Comparison of ENCODE assay signal across 9 mouse cellular contexts in genomic region chr7:101385331-101385733, GRCm38 (mm10). TPM values are rescaled to one million over a fixed set of nuclear protein-coding genes. Genes with fewer than 3 reads are reported as not detected.
DNase-seq lines count a peak whose midpoint lies in the region; ATAC-seq lines count a peak whose summit lies in the region.
"Had no signal": no experiment of that assay in that cellular context is flagged by ENCODE, and none has a peak within 500 bp of the region (broad histone marks: within the 10 kb centered on the region; RNA-seq: fewer than 3 reads in every experiment).

No protein-coding gene starts in this region.

- no peak overlapping the region for H3K9ac ChIP-seq in kidney, embryonic 16.5 days (replicated peaks; ENCODE audit: low read length)
- peak overlapping the region; percentile 48; the same call in 1 of the 2 replicates for H3K9ac ChIP-seq in heart, embryonic 13.5 days
- no peak overlapping the region for H3K9ac ChIP-seq in liver, embryonic 12.5 days
- H3K9ac ChIP-seq in stomach, embryonic 16.5 days (ENCODE audit: low read length) = peak overlapping the region; percentile 40; the same call in 1 of the 2 replicates

- DNase-seq in kidney, adult 8-10 months = no peak
- DNase-seq in testis, postnatal 14 days (ENCODE audit: low spot score) = no peak
- DNase-seq in ovary, postnatal 14 days (ENCODE audit: low spot score) = no peak
- DNase-seq: cerebellum, adult 18-20 months had no signal

- 24% methylated on average over 6 of the region's 6 CpGs for WGBS in kidney, embryonic 16.5 days
- 47% methylated on average over 6 of the region's 6 CpGs for WGBS in heart, embryonic 13.5 days
- 30% methylated on average over 6 of the region's 6 CpGs for WGBS in liver, embryonic 12.5 days (ENCODE audit: insufficient replicate concordance)
- WGBS in stomach, embryonic 16.5 days = 16% methylated on average over 6 of the region's 6 CpGs

- no peaks in the 10 kb centered on the region for H3K9me3 ChIP-seq in kidney, embryonic 16.5 days (ENCODE audit: low read length)
- no peaks in the 10 kb centered on the region for H3K9me3 ChIP-seq in heart, embryonic 13.5 days
- H3K9me3 ChIP-seq in liver, embryonic 12.5 days (replicated peaks) = no peaks in the 10 kb centered on the region
- H3K9me3 ChIP-seq in stomach, embryonic 16.5 days (replicated peaks; ENCODE audit: control insufficient read depth, low read length) = no peaks in the 10 kb centered on the region

- H3K4me1 ChIP-seq in kidney, embryonic 16.5 days (ENCODE audit: insufficient read depth, low read length) = peaks cover 29% of the 10 kb centered on the region
- H3K4me1 ChIP-seq in heart, embryonic 13.5 days = peaks cover 47% of the 10 kb centered on the region
- peaks cover 51% of the 10 kb centered on the region for H3K4me1 ChIP-seq in liver, embryonic 12.5 days
- peaks cover 22% of the 10 kb centered on the region for H3K4me1 ChIP-seq in stomach, embryonic 16.5 days (ENCODE audit: control insufficient read depth, insufficient read depth, low read length)

- H3K4me3 ChIP-seq in kidney, embryonic 16.5 days (ENCODE audit: low read length) = no peak overlapping the region
- no peak overlapping the region for H3K4me3 ChIP-seq in heart, embryonic 13.5 days
- H3K4me3 ChIP-seq in liver, embryonic 12.5 days = no peak overlapping the region
- H3K4me3 ChIP-seq in stomach, embryonic 16.5 days (replicated peaks; ENCODE audit: low read length) = 0 out of 2 replicates have a peak overlapping the region, but pooled peaks have one; percentile 7

- H3K27me3 ChIP-seq in kidney, embryonic 16.5 days (ENCODE audit: insufficient read depth, low read length) = no peaks in the 10 kb centered on the region
- 0 out of 2 replicates have a peak, but pooled peaks cover 4% of the 10 kb centered on the region for H3K27me3 ChIP-seq in heart, embryonic 13.5 days (replicated peaks)
- H3K27me3 ChIP-seq in liver, embryonic 12.5 days (replicated peaks) = no peaks in the 10 kb centered on the region
- H3K27me3 ChIP-seq in stomach, embryonic 16.5 days (ENCODE audit: control insufficient read depth, insufficient read depth, low read length) = no peaks in the 10 kb centered on the region

- peaks cover 7% of the 10 kb centered on the region; the same call in 1 of the 2 replicates for H3K36me3 ChIP-seq in kidney, embryonic 16.5 days (ENCODE audit: insufficient read depth, low read length)
- peaks cover 23% of the 10 kb centered on the region for H3K36me3 ChIP-seq in heart, embryonic 13.5 days
- peaks cover 43% of the 10 kb centered on the region for H3K36me3 ChIP-seq in liver, embryonic 12.5 days
- H3K36me3 ChIP-seq in stomach, embryonic 16.5 days (ENCODE audit: control insufficient read depth, insufficient read depth, low read length) = no peaks in the 10 kb centered on the region; the same call in 1 of the 2 replicates

- peak overlapping the region; percentile 35 for H3K4me2 ChIP-seq in kidney, embryonic 16.5 days (replicated peaks; ENCODE audit: low read depth, low read length)
- H3K4me2 ChIP-seq in heart, embryonic 13.5 days = peak overlapping the region; percentile 28; the same call in 1 of the 2 replicates
- peak overlapping the region; percentile 30 for H3K4me2 ChIP-seq in liver, embryonic 12.5 days
- peak overlapping the region; percentile 41 for H3K4me2 ChIP-seq in stomach, embryonic 16.5 days (ENCODE audit: low read depth, low read length)

- peak overlapping the region; percentile 81 for H3K27ac ChIP-seq in kidney, embryonic 16.5 days (ENCODE audit: low read length)
- H3K27ac ChIP-seq in heart, embryonic 13.5 days (replicated peaks) = peak overlapping the region; percentile 31; the same call in 1 of the 2 replicates
- H3K27ac ChIP-seq in liver, embryonic 12.5 days = peak overlapping the region; percentile 57
- peak overlapping the region; percentile 92 for H3K27ac ChIP-seq in stomach, embryonic 16.5 days (ENCODE audit: low read length)

- ATAC-seq in kidney, embryonic 16.5 days (ENCODE audit: low FRiP score, low TSS enrichment) = peak; percentile 56
- no peak for ATAC-seq in heart, embryonic 13.5 days (ENCODE audit: extremely low read depth, insufficient number of reproducible peaks, low FRiP score, low TSS enrichment)
- ATAC-seq in liver, embryonic 12.5 days = peak; percentile 42
- peak; percentile 77 for ATAC-seq in stomach, embryonic 16.5 days (ENCODE audit: insufficient read depth, low FRiP score)
- ATAC-seq: forebrain, embryonic 16.5 days had no signal

RNA-seq across cellular contexts. Expression of gene Gm45837, which starts 25.4 kb away (rescaled TPM):
- 9.9 TPM in 1 of 2 replicates, not detected in the other for polyA plus RNA-seq in kidney, embryonic 16.5 days (2015; fragmentation: Nextera tagmentation; extraction: Ambion mirVana)
- polyA plus RNA-seq in heart, embryonic 13.5 days (2015; fragmentation: Nextera tagmentation; extraction: Ambion mirVana) = not detected in 2 replicates
- not detected in 2 replicates for polyA plus RNA-seq in liver, embryonic 12.5 days (2016; fragmentation: Nextera tagmentation; extraction: Ambion mirVana)
- 5.4 and 5.7 TPM in 2 replicates for polyA plus RNA-seq in stomach, embryonic 16.5 days (2015; fragmentation: Nextera tagmentation; extraction: Ambion mirVana)
- polyA plus RNA-seq: forebrain, embryonic 16.5 days had no signal

RNA-seq across cellular contexts. Expression of gene Pde2a, which starts 36.2 kb away (rescaled TPM):
- 31.6 and 46.5 TPM in 2 replicates for polyA plus RNA-seq in kidney, embryonic 16.5 days (2015; fragmentation: Nextera tagmentation; extraction: Ambion mirVana)
- polyA plus RNA-seq in heart, embryonic 13.5 days (2015; fragmentation: Nextera tagmentation; extraction: Ambion mirVana) = 10.4 and 11.5 TPM in 2 replicates
- 11.9 and 12.0 TPM in 2 replicates for polyA plus RNA-seq in liver, embryonic 12.5 days (2016; fragmentation: Nextera tagmentation; extraction: Ambion mirVana)
- 16.0 and 19.0 TPM in 2 replicates for polyA plus RNA-seq in stomach, embryonic 16.5 days (2015; fragmentation: Nextera tagmentation; extraction: Ambion mirVana)

RNA-seq across cellular contexts. Expression of gene Arap1, which starts 37.5 kb away (rescaled TPM):
- polyA plus RNA-seq in kidney, embryonic 16.5 days (2015; fragmentation: Nextera tagmentation; extraction: Ambion mirVana) = 106 and 112 TPM in 2 replicates
- 25.6 and 26.3 TPM in 2 replicates for polyA plus RNA-seq in heart, embryonic 13.5 days (2015; fragmentation: Nextera tagmentation; extraction: Ambion mirVana)
- 20.5 and 24.6 TPM in 2 replicates for polyA plus RNA-seq in liver, embryonic 12.5 days (2016; fragmentation: Nextera tagmentation; extraction: Ambion mirVana)
- 105 and 111 TPM in 2 replicates for polyA plus RNA-seq in stomach, embryonic 16.5 days (2015; fragmentation: Nextera tagmentation; extraction: Ambion mirVana)

Comparison
In these comparisons a context has a peak if more than half of its experiments do, and no peak if none do; other contexts are left out.
1. H3K27ac ChIP-seq: peak in every context shown above with its lines; median percentile 92 in stomach, embryonic 16.5 days; 81 in kidney, embryonic 16.5 days; 57 in liver, embryonic 12.5 days; 31 in heart, embryonic 13.5 days.
2. H3K9ac ChIP-seq: peak in heart, embryonic 13.5 days (single experiment) and stomach, embryonic 16.5 days (single experiment); none in kidney, embryonic 16.5 days (single experiment) and liver, embryonic 12.5 days (single experiment).
3. Peak in every context shown above with its lines, with median percentiles within 50 percentile points of each other: H3K4me2 ChIP-seq.